Mouse (Mus musculus): ENCODE measurements around the gene Ino80b. TPM values are rescaled to one million over a fixed set of nuclear protein-coding genes. Genes with fewer than 3 reads are reported as not detected.

Gene Ino80b
- total RNA-seq, 2 experiments from 2014 or later = 14.9 to 17.4 TPM

- DNase-seq = no peak
Measured at GRCm38 (mm10) chr6:83140044-83140443, 14.8 kb upstream of the Ino80b start.

GRCm38 (mm10) chr6:83138056-83138455, 12.8 kb upstream of the Ino80b start:
- peak; percentile 50 for DNase-seq

GRCm38 (mm10) chr6:83137576-83137950, 12.3 kb upstream of the Ino80b start:
- peak; percentile 94 for DNase-seq

GRCm38 (mm10) chr6:83136881-83137575, 11.8 kb upstream of the Ino80b start:
- DNase-seq = peak; percentile 83

GRCm38 (mm10) chr6:83136291-83136880, 11.2 kb upstream of the Ino80b start:
- DNase-seq = no peak

- no peak for DNase-seq
Measured at GRCm38 (mm10) chr6:83135571-83136161, 10.4 kb upstream of the Ino80b start.

GRCm38 (mm10) chr6:83134951-83135513, 9.8 kb upstream of the Ino80b start, which contains the start of gene Rtkn:
TSS of gene Rtkn (plus strand) at chr6:83135463.
- DNase-seq = no peak

- no peak for DNase-seq
Measured at GRCm38 (mm10) chr6:83134226-83134625, 9.0 kb upstream of the Ino80b start.

- no peak for DNase-seq
Measured at GRCm38 (mm10) chr6:83132176-83132919, 7.1 kb upstream of the Ino80b start.

- peak; percentile 42 for DNase-seq
Measured at GRCm38 (mm10) chr6:83131469-83132034, 6.3 kb upstream of the Ino80b start.

GRCm38 (mm10) chr6:83127419-83127818, 2.2 kb upstream of the Ino80b start:
- no peak for DNase-seq

- DNase-seq = peak; percentile 94
Measured at GRCm38 (mm10) chr6:83124851-83125312, 349 bp downstream of the Ino80b start.

GRCm38 (mm10) chr6:83122961-83123360, 2.3 kb downstream of the Ino80b start:
- no peak for DNase-seq

GRCm38 (mm10) chr6:83121863-83122710, 3.1 kb downstream of the Ino80b start:
- no peak for DNase-seq

GRCm38 (mm10) chr6:83120930-83121862, 4.0 kb downstream of the Ino80b start, which contains the start of gene Wbp1:
TSS of gene Wbp1 (minus strand) at chr6:83121559.
- DNase-seq = peak; percentile 94

GRCm38 (mm10) chr6:83119734-83120051, 5.5 kb downstream of the Ino80b start:
- DNase-seq = peak; percentile 33

- DNase-seq = no peak
Measured at GRCm38 (mm10) chr6:83118825-83119733, 6.2 kb downstream of the Ino80b start.

- no peak for DNase-seq
Measured at GRCm38 (mm10) chr6:83118369-83118768, 6.9 kb downstream of the Ino80b start.

GRCm38 (mm10) chr6:83117616-83118015, 7.6 kb downstream of the Ino80b start:
- no peak for DNase-seq

Measured in heart, postnatal 4 days (tissue).